Mouse (Mus musculus) C2C12 (cell line): ENCODE measurements at regions not wholly inside any gene's neighbourhood (a gene's known extent, or its start where the extent isn't known, plus 50 kb on each side); places are given as distances from the start of the nearest gene placed in this dataset.

Source experiments
- H3K27me3 ChIP-seq: one replicate; pipeline ENCODE4 v1.6.1; 2011; ENCODE audit not compliant: control insufficient read depth, insufficient read depth, insufficient read length
- H3K36me3 ChIP-seq: one replicate; pipeline ENCODE4 v1.6.1; 2011; ENCODE audit not compliant: control insufficient read depth, insufficient read depth
- H3K4me3 ChIP-seq: one replicate; pipeline ENCODE4 v1.5.1; 2011; ENCODE audit warnings: mild to moderate bottlenecking, control low read depth; ENCODE audit not compliant: poor library complexity, insufficient read depth, severe bottlenecking
- H3K79me2 ChIP-seq: one replicate; pipeline ENCODE4 v1.6.1; 2011; ENCODE audit not compliant: control insufficient read depth, insufficient read depth
- H3K79me3 ChIP-seq: one replicate; pipeline ENCODE4 v1.6.1; 2011; ENCODE audit warnings: low read depth, control low read depth
- H3ac ChIP-seq: one replicate; pipeline ENCODE3; 2011; ENCODE audit warnings: low read depth; ENCODE audit not compliant: control insufficient read depth, insufficient read length
- CEBPB ChIP-seq: IDR thresholded peaks from one replicate; pipeline ENCODE4 v1.6.1; 2011; ENCODE audit warnings: low read depth, mild to moderate bottlenecking, control low read depth, moderate library complexity
- CTCF ChIP-seq: IDR thresholded peaks from one replicate; pipeline ENCODE4 v1.5.1; 2011; ENCODE audit not compliant: control insufficient read depth, insufficient read depth, insufficient read length
- FOSL1 ChIP-seq: IDR thresholded peaks from one replicate; pipeline ENCODE4 v1.8.0; 2011; ENCODE audit warnings: mild to moderate bottlenecking, low read length; ENCODE audit not compliant: poor library complexity, insufficient read depth, severe bottlenecking
- MAX ChIP-seq: IDR thresholded peaks from one replicate; pipeline ENCODE4 v1.6.1; 2011; ENCODE audit warnings: mild to moderate bottlenecking, control low read depth
- MYOD1 ChIP-seq: IDR thresholded peaks from one replicate; pipeline ENCODE4 v1.6.1; 2011; ENCODE audit warnings: low read depth; ENCODE audit not compliant: control insufficient read depth, insufficient read length
- MYOG ChIP-seq: IDR thresholded peaks from one replicate; pipeline ENCODE4 v1.6.1; 2011; ENCODE audit not compliant: control insufficient read depth, insufficient read length; ENCODE audit errors: extremely low read depth
- USF1 ChIP-seq: IDR thresholded peaks from one replicate; pipeline ENCODE4 v1.6.1; 2011; ENCODE audit warnings: low read depth, mild to moderate bottlenecking, control low read depth, moderate library complexity

DNA sequence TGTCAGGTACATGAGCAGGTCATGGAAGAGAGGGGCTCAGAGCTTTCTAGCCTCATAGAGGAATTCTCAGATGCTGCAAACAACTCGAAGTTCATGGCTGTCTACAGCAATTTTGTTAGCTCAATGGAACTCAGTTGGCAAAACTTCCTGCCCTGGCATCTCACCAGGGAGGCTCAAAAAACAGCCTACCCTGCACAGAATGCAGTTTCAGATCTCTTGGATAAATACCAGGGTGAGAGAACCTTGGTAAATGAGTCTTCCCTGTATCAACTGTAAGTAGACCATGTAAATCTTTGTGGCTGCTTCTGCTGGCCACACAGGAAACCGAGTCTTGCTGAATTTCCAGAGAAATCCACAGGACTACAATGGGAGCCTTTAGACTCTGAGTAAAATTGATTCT is 101.1 kb upstream of the Rapgef5 start:
- Histone ChIP-seq H3K4me3 (no peak overlapping the region), H3K79me3 (no peaks in the 10 kb centered on the region), H3K27me3 (no peaks in the 10 kb centered on the region), H3K36me3 (no peaks in the 10 kb centered on the region), H3K79me2 (no peaks in the 10 kb centered on the region), H3ac (no peak overlapping the region)
- no peak for TF ChIP-seq USF1
- no peak for TF ChIP-seq CTCF
- no peak for TF ChIP-seq FOSL1
- TF ChIP-seq CEBPB = no peak
- no peak for TF ChIP-seq MAX
- no peak for TF ChIP-seq MYOD1
- TF ChIP-seq MYOG = no peak

GRCm38 (mm10) chr12:117417991-117418390 is 98.3 kb upstream of the Rapgef5 start:
- no peak for TF ChIP-seq FOSL1
- no peak for TF ChIP-seq MAX
- no peak for TF ChIP-seq CTCF
- TF ChIP-seq MYOD1 = no peak
- no peak for TF ChIP-seq USF1
- Histone ChIP-seq H3K4me3 (no peak overlapping the region), H3ac (no peak overlapping the region), H3K79me2 (no peaks in the 10 kb centered on the region), H3K27me3 (no peaks in the 10 kb centered on the region), H3K36me3 (no peaks in the 10 kb centered on the region), H3K79me3 (no peaks in the 10 kb centered on the region)

GRCm38 (mm10) chr12:117422315-117422978 is 93.8 kb upstream of the Rapgef5 start:
- no peak overlapping the region for H3K4me3 ChIP-seq

GRCm38 (mm10) chr12:117425363-117426031 is 90.8 kb upstream of the Rapgef5 start:
- Histone ChIP-seq H3K4me3 (no peak overlapping the region), H3K27me3 (peaks cover 9% of the 10 kb centered on the region), H3K36me3 (no peaks in the 10 kb centered on the region), H3K79me2 (no peaks in the 10 kb centered on the region), H3ac (no peak overlapping the region), H3K79me3 (no peaks in the 10 kb centered on the region)
- TF ChIP-seq MYOG = no peak
- TF ChIP-seq FOSL1 = no peak
- TF ChIP-seq CEBPB = no peak
- no peak for TF ChIP-seq MAX
- no peak for TF ChIP-seq USF1
- no peak for TF ChIP-seq MYOD1
- TF ChIP-seq CTCF = no peak

More at GRCm38 (mm10) chr12:117422315-117422978, 93.8 kb upstream of the Rapgef5 start:
- H3K79me3 ChIP-seq = no peaks in the 10 kb centered on the region
- H3K27me3 ChIP-seq = peaks cover 9% of the 10 kb centered on the region
- TF ChIP-seq USF1 = no peak
- TF ChIP-seq FOSL1 = no peak
- TF ChIP-seq MYOG = no peak
- no peak for TF ChIP-seq CTCF
- no peak for TF ChIP-seq MAX
- TF ChIP-seq CEBPB = no peak
- no peak for TF ChIP-seq MYOD1
- no peaks in the 10 kb centered on the region for H3K79me2 ChIP-seq
- H3ac ChIP-seq = no peak overlapping the region
- no peaks in the 10 kb centered on the region for H3K36me3 ChIP-seq

GRCm38 (mm10) chr12:117427431-117427830 is 88.8 kb upstream of the Rapgef5 start:
- Histone ChIP-seq H3K27me3 (peaks cover 9% of the 10 kb centered on the region), H3K36me3 (no peaks in the 10 kb centered on the region), H3K4me3 (no peak overlapping the region), H3K79me2 (no peaks in the 10 kb centered on the region), H3ac (no peak overlapping the region), H3K79me3 (no peaks in the 10 kb centered on the region)
- no peak for TF ChIP-seq FOSL1

DNA sequence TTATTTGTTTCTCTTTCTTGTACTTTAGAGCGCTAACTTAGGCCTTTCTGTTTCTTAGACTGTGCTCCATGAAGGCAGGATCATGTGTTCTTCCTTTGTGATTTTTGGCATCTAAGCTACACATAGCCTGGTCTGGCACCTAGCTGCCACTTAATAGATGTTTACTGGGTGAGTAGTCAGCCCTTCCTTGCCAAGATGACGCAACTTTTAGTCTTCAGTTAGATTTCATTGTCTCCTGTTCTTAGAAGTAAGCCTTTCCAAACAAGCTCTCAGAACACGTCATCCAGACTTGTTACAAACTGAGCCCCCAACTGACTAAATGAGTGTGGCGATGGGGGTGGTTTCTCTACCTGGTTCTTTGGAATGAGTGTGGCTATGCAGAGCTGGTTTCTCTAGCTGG is 85.4 kb upstream of the Rapgef5 start:
- Histone ChIP-seq H3K79me3 (no peaks in the 10 kb centered on the region), H3K4me3 (no peak overlapping the region), H3K27me3 (no peaks in the 10 kb centered on the region), H3K36me3 (no peaks in the 10 kb centered on the region), H3K79me2 (no peaks in the 10 kb centered on the region), H3ac (no peak overlapping the region)
- TF ChIP-seq CEBPB (peak; percentile 70), CTCF (no peak)
